Mouse (Mus musculus) embryonic facial prominence, embryonic 10.5 days (tissue): ENCODE results near the gene Btd. TPM values are rescaled to one million over a fixed set of nuclear protein-coding genes. Genes with fewer than 3 reads are reported as not detected.
"Not testable (repeated sequence)": the region's sequence is repeated elsewhere in the genome, so short reads cannot be mapped to it uniquely, and the experiment has no call there.

ENCODE experiments used
- DNase-seq: peaks from one replicate; pipeline ENCODE4 v3.0.0-alpha.2; 2017; ENCODE audit warnings: low spot score
- H3K27ac ChIP-seq: fragments of 300-500 bp; sonication (generic); replicated peaks from 2 replicates; pipeline ENCODE4 v1.5.1; 2016; ENCODE audit warnings: mild to moderate bottlenecking
- H3K27me3 ChIP-seq: fragments of 300-500 bp; sonication (generic); replicated peaks from 2 replicates; pipeline ENCODE4 v1.6.1; 2016; ENCODE audit warnings: low read depth, mild to moderate bottlenecking; ENCODE audit not compliant: poor library complexity, severe bottlenecking
- H3K36me3 ChIP-seq: fragments of 300-500 bp; sonication (generic); replicated peaks from 2 replicates; pipeline ENCODE4 v1.6.1; 2016; ENCODE audit warnings: mild to moderate bottlenecking, moderate library complexity
- H3K4me1 ChIP-seq: fragments of 300-500 bp; sonication (generic); 2 replicates; pipeline ENCODE4 v1.6.1; 2016
- H3K4me3 ChIP-seq: fragments of 300-500 bp; sonication (generic); 2 replicates; pipeline ENCODE4 v1.5.1; 2016; ENCODE audit warnings: mild to moderate bottlenecking, moderate library complexity
- H3K9me3 ChIP-seq: fragments of 300-500 bp; sonication (generic); 2 replicates; pipeline ENCODE4 v1.6.1; 2016; ENCODE audit warnings: mild to moderate bottlenecking
- WGBS: fragments of 180-500 bp; shearing (Covaris S2); methylation state at CpG from one replicate; pipeline ENCODE4 v1.1.7; 2016; 5-methylcytosine and 5-hydroxymethylcytosine counted together
- polyA plus RNA-seq: library from polyadenylated mRNA; unstranded; fragments of >200 nt; fragmentation: Nextera tagmentation; extraction: Ambion mirVana; gene quantifications from 2 replicates; pipeline ENCODE4 v1.2.1, GENCODE M21; 2016

The Btd gene
- polyA plus RNA-seq: 14.8 and 15.2 TPM in 2 replicates

- peak within 1 kb of the TSS; percentile 77 for H3K4me3 ChIP-seq
- H3K9me3 ChIP-seq: no peaks in the 10 kb centered on the region
- DNase-seq: peak; percentile 92
- no peaks in the 10 kb centered on the region for H3K27me3 ChIP-seq
- H3K36me3 ChIP-seq: no peaks in the 10 kb centered on the region
- WGBS: under 1% methylated on average over 30 of the region's 30 CpGs
- peaks cover 17% of the 10 kb centered on the region for H3K4me1 ChIP-seq
- peak within 1 kb of the TSS; percentile 90 for H3K27ac ChIP-seq
Measured at GRCm38 (mm10) chr14:31640890-31641505, at the start of gene Btd, which contains the start of gene Hacl1. Gene Btd (plus strand): TSS chr14:31641028. Gene Hacl1 (minus strand): TSS chr14:31641286.

GRCm38 (mm10) chr14:31591243-31591642, 49.6 kb upstream of the Btd start, which contains the start of gene Colq:
Gene Colq (minus strand): TSS chr14:31591343.
- Histone ChIP-seq H3K36me3 (no peaks in the 10 kb centered on the region), H3K4me1 (no peaks in the 10 kb centered on the region), H3K27me3 (no peaks in the 10 kb centered on the region), H3K4me3 (no peak within 1 kb of the TSS), H3K27ac (no peak within 1 kb of the TSS), H3K9me3 (no peaks in the 10 kb centered on the region)
- DNase-seq: no peak
- 89% methylated on average over 3 of the region's 3 CpGs for WGBS

- no peak for DNase-seq
- no peak overlapping the region for H3K4me3 ChIP-seq
- 86% methylated on average over 2 of the region's 2 CpGs for WGBS
Measured at GRCm38 (mm10) chr14:31593036-31593435, 47.8 kb upstream of the Btd start.

GRCm38 (mm10) chr14:31594693-31595092, 46.1 kb upstream of the Btd start:
- 78% methylated on average over 3 of the region's 3 CpGs for WGBS
- Histone ChIP-seq H3K4me1 (no peaks in the 10 kb centered on the region), H3K27ac (no peak overlapping the region), H3K4me3 (no peak overlapping the region), H3K9me3 (no peaks in the 10 kb centered on the region), H3K36me3 (no peaks in the 10 kb centered on the region), H3K27me3 (no peaks in the 10 kb centered on the region)
- no peak for DNase-seq

More at GRCm38 (mm10) chr14:31593036-31593435, 47.8 kb upstream of the Btd start:
- no peaks in the 10 kb centered on the region for H3K27me3 ChIP-seq
- no peaks in the 10 kb centered on the region for H3K4me1 ChIP-seq
- no peaks in the 10 kb centered on the region for H3K36me3 ChIP-seq
- H3K27ac ChIP-seq: no peak overlapping the region
- no peaks in the 10 kb centered on the region for H3K9me3 ChIP-seq

GRCm38 (mm10) chr14:31596408-31596807, 44.4 kb upstream of the Btd start:
- DNase-seq: no peak

GRCm38 (mm10) chr14:31597446-31597845, 43.4 kb upstream of the Btd start:
- WGBS: 91% methylated on average over 4 of the region's 4 CpGs
- Histone ChIP-seq H3K9me3 (no peaks in the 10 kb centered on the region), H3K27me3 (no peaks in the 10 kb centered on the region), H3K27ac (no peak overlapping the region), H3K4me1 (no peaks in the 10 kb centered on the region), H3K4me3 (no peak overlapping the region), H3K36me3 (no peaks in the 10 kb centered on the region)
- DNase-seq: no peak

More at GRCm38 (mm10) chr14:31596408-31596807, 44.4 kb upstream of the Btd start:
- H3K4me3 ChIP-seq: no peak overlapping the region
- H3K27me3 ChIP-seq: no peaks in the 10 kb centered on the region
- WGBS: 83% methylated on average over 7 of the region's 7 CpGs
- no peaks in the 10 kb centered on the region for H3K9me3 ChIP-seq
- no peak overlapping the region for H3K27ac ChIP-seq
- H3K36me3 ChIP-seq: no peaks in the 10 kb centered on the region
- no peaks in the 10 kb centered on the region for H3K4me1 ChIP-seq

- H3K36me3 ChIP-seq: no peaks in the 10 kb centered on the region
- WGBS: 93% methylated on average over 14 of the region's 14 CpGs
- no peak overlapping the region for H3K4me3 ChIP-seq
- H3K27ac ChIP-seq: no peak overlapping the region
- no peaks in the 10 kb centered on the region for H3K9me3 ChIP-seq
- H3K4me1 ChIP-seq: no peaks in the 10 kb centered on the region
- H3K27me3 ChIP-seq: no peaks in the 10 kb centered on the region
- DNase-seq: no peak
Measured at GRCm38 (mm10) chr14:31601908-31602615, 38.8 kb upstream of the Btd start.

GRCm38 (mm10) chr14:31602616-31602979, 38.2 kb upstream of the Btd start:
- H3K4me1 ChIP-seq, H3K4me3 ChIP-seq, H3K36me3 ChIP-seq, H3K27ac ChIP-seq, H3K9me3 ChIP-seq, DNase-seq, H3K27me3 ChIP-seq: not testable (repeated sequence)
- WGBS: 86% methylated on average over 6 of the region's 6 CpGs

GRCm38 (mm10) chr14:31604916-31605315, 35.9 kb upstream of the Btd start:
- Histone ChIP-seq H3K9me3 (no peaks in the 10 kb centered on the region), H3K36me3 (no peaks in the 10 kb centered on the region), H3K4me1 (no peaks in the 10 kb centered on the region), H3K27ac (no peak overlapping the region), H3K4me3 (no peak overlapping the region), H3K27me3 (no peaks in the 10 kb centered on the region)
- 77% methylated on average over 5 of the region's 5 CpGs for WGBS
- DNase-seq: no peak

GRCm38 (mm10) chr14:31605514-31605913, 35.3 kb upstream of the Btd start:
- Histone ChIP-seq H3K27ac (no peak overlapping the region), H3K27me3 (no peaks in the 10 kb centered on the region), H3K9me3 (no peaks in the 10 kb centered on the region), H3K4me1 (no peaks in the 10 kb centered on the region), H3K4me3 (no peak overlapping the region), H3K36me3 (no peaks in the 10 kb centered on the region)
- 56% methylated on average over 6 of the region's 6 CpGs for WGBS
- DNase-seq: no peak

GRCm38 (mm10) chr14:31611986-31612385, 28.8 kb upstream of the Btd start:
- H3K4me3 ChIP-seq: no peak overlapping the region
- WGBS: 67% methylated on average over 4 of the region's 4 CpGs

GRCm38 (mm10) chr14:31613671-31614070, 27.2 kb upstream of the Btd start:
- Histone ChIP-seq H3K27me3 (no peaks in the 10 kb centered on the region), H3K4me1 (no peaks in the 10 kb centered on the region), H3K27ac (no peak overlapping the region), H3K36me3 (no peaks in the 10 kb centered on the region), H3K4me3 (no peak overlapping the region), H3K9me3 (no peaks in the 10 kb centered on the region)
- 87% methylated on average over 5 of the region's 5 CpGs for WGBS
- no peak for DNase-seq

More at GRCm38 (mm10) chr14:31611986-31612385, 28.8 kb upstream of the Btd start:
- Histone ChIP-seq H3K27me3 (no peaks in the 10 kb centered on the region), H3K4me1 (no peaks in the 10 kb centered on the region), H3K27ac (no peak overlapping the region), H3K36me3 (no peaks in the 10 kb centered on the region), H3K9me3 (no peaks in the 10 kb centered on the region)
- DNase-seq: no peak

- WGBS: 87% methylated on average over 9 of the region's 9 CpGs
- Histone ChIP-seq H3K4me1 (no peaks in the 10 kb centered on the region), H3K9me3 (no peaks in the 10 kb centered on the region), H3K27ac (no peak overlapping the region), H3K36me3 (no peaks in the 10 kb centered on the region), H3K27me3 (no peaks in the 10 kb centered on the region), H3K4me3 (no peak overlapping the region)
- DNase-seq: no peak
Measured at GRCm38 (mm10) chr14:31617204-31617603, 23.6 kb upstream of the Btd start.
